Comparison of ENCODE assay signal across 9 mouse cellular contexts in genomic region chr5:121601547-121602299, GRCm38 (mm10). TPM values are rescaled to one million over a fixed set of nuclear protein-coding genes. Genes with fewer than 3 reads are reported as not detected.
DNase-seq lines count a peak whose midpoint lies in the region; ATAC-seq and TF ChIP-seq lines count a peak whose summit lies in the region.
"Had no signal": no experiment of that assay in that cellular context is flagged by ENCODE, and none has a peak within 500 bp of the region (broad histone marks: within the 10 kb centered on the region; RNA-seq: fewer than 3 reads in every experiment).

No protein-coding gene starts in this region.

- WGBS in kidney, postnatal 0 days, result 35% methylated on average over 9 of the region's 9 CpGs
- 29% methylated on average over 9 of the region's 9 CpGs for WGBS in liver, embryonic 12.5 days (ENCODE audit: insufficient replicate concordance)

- H3K9me3 ChIP-seq in kidney, postnatal 0 days (replicated peaks; ENCODE audit: low read length), result no peaks in the 10 kb centered on the region
- H3K9me3 ChIP-seq in liver, embryonic 12.5 days (replicated peaks), result no peaks in the 10 kb centered on the region

- H3K79me3 ChIP-seq in C2C12 (ENCODE audit: low read depth), result no peaks in the 10 kb centered on the region

- no peak overlapping the region for H3K4me3 ChIP-seq in C2C12 (ENCODE audit: insufficient read depth, poor library complexity, severe bottlenecking)
- H3K4me3 ChIP-seq in kidney, postnatal 0 days (replicated peaks; ENCODE audit: low read depth, low read length), result no peak overlapping the region
- H3K4me3 ChIP-seq in liver, embryonic 12.5 days, result no peak overlapping the region

- no peak overlapping the region for H3ac ChIP-seq in C2C12 (ENCODE audit: control insufficient read depth, insufficient read length, low read depth)

- no peak overlapping the region for H3K27ac ChIP-seq in kidney, postnatal 0 days
- H3K27ac ChIP-seq in liver, embryonic 12.5 days, result no peak overlapping the region

- ATAC-seq in kidney, postnatal 0 days (replicated peaks; ENCODE audit: low FRiP score, low read depth), result no peak
- ATAC-seq in liver, embryonic 12.5 days, result 0 out of 2 replicates have a peak, but pooled peaks have one; percentile 19

- H3K4me2 ChIP-seq in kidney, postnatal 0 days (ENCODE audit: low read length), result no peak overlapping the region
- no peak overlapping the region for H3K4me2 ChIP-seq in liver, embryonic 12.5 days

- H3K27me3 ChIP-seq in C2C12 (ENCODE audit: control insufficient read depth, insufficient read depth, insufficient read length), result no peaks in the 10 kb centered on the region
- H3K27me3 ChIP-seq in kidney, postnatal 0 days (ENCODE audit: insufficient read depth, low read length), result no peaks in the 10 kb centered on the region
- H3K27me3 ChIP-seq in liver, embryonic 12.5 days (replicated peaks), result 0 out of 2 replicates have a peak, but pooled peaks cover 4% of the 10 kb centered on the region

- H3K4me1 ChIP-seq in kidney, postnatal 0 days (replicated peaks; ENCODE audit: insufficient read depth, low read length), result no peaks in the 10 kb centered on the region
- H3K4me1 ChIP-seq in liver, embryonic 12.5 days, result peaks cover 19% of the 10 kb centered on the region

- peak; percentile 91 for TF ChIP-seq CTCF in C2C12 (IDR thresholded peaks at IDR 0.05; ENCODE audit: control insufficient read depth, insufficient read depth, insufficient read length)
- peak; percentile 97 for TF ChIP-seq CTCF in kidney, postnatal 0 days (IDR thresholded peaks at IDR 0.05; ENCODE audit: low read depth)

- H3K79me2 ChIP-seq in C2C12 (ENCODE audit: control insufficient read depth, insufficient read depth), result no peaks in the 10 kb centered on the region

- no peaks in the 10 kb centered on the region for H3K36me3 ChIP-seq in C2C12 (ENCODE audit: control insufficient read depth, insufficient read depth)
- no peaks in the 10 kb centered on the region for H3K36me3 ChIP-seq in kidney, postnatal 0 days (ENCODE audit: insufficient read depth, low read length)
- H3K36me3 ChIP-seq in liver, embryonic 12.5 days, result no peaks in the 10 kb centered on the region

- DNase-seq in adrenal gland, postnatal 10 days, result peak; percentile 94
- peak; percentile 81 for DNase-seq in embryo, embryonic 9.5 days (ENCODE audit: extremely low spot score)
- DNase-seq in heart, adult 9 months (ENCODE audit: low spot score in 2 of 2), result peak; percentile 81 to 92
- DNase-seq in kidney, postnatal 0 days (ENCODE audit: low spot score), result peak; percentile 92
- peak; percentile 84 for DNase-seq in ovary, postnatal 10 days (ENCODE audit: low spot score)
- DNase-seq in thymus, postnatal 0 days (ENCODE audit: low spot score), result peak; percentile 82

- H3K9ac ChIP-seq in kidney, postnatal 0 days (ENCODE audit: low read depth, low read length), result no peak overlapping the region
- H3K9ac ChIP-seq in liver, embryonic 12.5 days, result no peak overlapping the region

TF ChIP-seq in C2C12, 6 proteins besides CTCF, POLR2A, EP300 and RAD21:
- TF ChIP-seq USF1 (IDR thresholded peaks at IDR 0.05; ENCODE audit: low read depth), result no peak
- no peak for TF ChIP-seq MAX (IDR thresholded peaks at IDR 0.05)
- no peak for TF ChIP-seq CEBPB (IDR thresholded peaks at IDR 0.05; ENCODE audit: low read depth)
- TF ChIP-seq MYOG (IDR thresholded peaks at IDR 0.05; ENCODE audit: control insufficient read depth, extremely low read depth, insufficient read length), result no peak
- no peak for TF ChIP-seq FOSL1 (IDR thresholded peaks at IDR 0.05; ENCODE audit: insufficient read depth, low read length, poor library complexity, severe bottlenecking)
- TF ChIP-seq MYOD1 (IDR thresholded peaks at IDR 0.05; ENCODE audit: control insufficient read depth, insufficient read length, low read depth), result no peak
TF ChIP-seq in C2C12: peak in this region for 0.

RNA-seq across cellular contexts. Expression of gene Aldh2, which starts 8.1 kb away (rescaled TPM):
- polyA plus RNA-seq in C2C12 (2012; fragmentation: generic; extraction: Trizol), result 225 TPM
- 100 to 1,000 TPM; 712 to 837 TPM for total RNA-seq in adrenal gland, postnatal 10 days (2021)
- polyA plus RNA-seq in kidney, postnatal 0 days (2015; fragmentation: Nextera tagmentation; extraction: Ambion mirVana), result 203 and 226 TPM in 2 replicates
- 143 and 146 TPM in 2 replicates for polyA plus RNA-seq in liver, embryonic 12.5 days (2016; fragmentation: Nextera tagmentation; extraction: Ambion mirVana)
- polyA plus RNA-seq in thymus, postnatal 0 days (2015; fragmentation: Nextera tagmentation; extraction: Ambion mirVana), result 127 and 128 TPM in 2 replicates

RNA-seq across cellular contexts. Expression of gene Acad12, which starts 17.0 kb away (rescaled TPM):
- polyA plus RNA-seq in C2C12 (2012; fragmentation: generic; extraction: Trizol), result 0.77 TPM
- 10 to 100 TPM; 20.1 to 24.0 TPM for total RNA-seq in adrenal gland, postnatal 10 days (2021)
- polyA plus RNA-seq in kidney, postnatal 0 days (2015; fragmentation: Nextera tagmentation; extraction: Ambion mirVana), result 3.8 and 5.0 TPM in 2 replicates
- 1.6 and 1.9 TPM in 2 replicates for polyA plus RNA-seq in liver, embryonic 12.5 days (2016; fragmentation: Nextera tagmentation; extraction: Ambion mirVana)
- polyA plus RNA-seq in thymus, postnatal 0 days (2015; fragmentation: Nextera tagmentation; extraction: Ambion mirVana), result 1.3 and 1.4 TPM in 2 replicates

RNA-seq across cellular contexts. Expression of gene Mapkapk5, which starts 56.0 kb away (rescaled TPM):
- polyA plus RNA-seq in C2C12 (2012; fragmentation: generic; extraction: Trizol), result 68.7 TPM
- total RNA-seq in adrenal gland, postnatal 10 days (2021), result 10 to 100 TPM; 82.2 to 90.6 TPM
- polyA plus RNA-seq in kidney, postnatal 0 days (2015; fragmentation: Nextera tagmentation; extraction: Ambion mirVana), result 35.5 and 40.2 TPM in 2 replicates
- 33.6 and 35.8 TPM in 2 replicates for polyA plus RNA-seq in liver, embryonic 12.5 days (2016; fragmentation: Nextera tagmentation; extraction: Ambion mirVana)
- polyA plus RNA-seq in thymus, postnatal 0 days (2015; fragmentation: Nextera tagmentation; extraction: Ambion mirVana), result 46.7 and 52.1 TPM in 2 replicates

RNA-seq across cellular contexts. Expression of gene Adam1a, which starts 56.4 kb away (rescaled TPM):
- polyA plus RNA-seq in C2C12 (2012; fragmentation: generic; extraction: Trizol), result 0.99 TPM
- 1 to 10 TPM; 4.1 to 4.7 TPM for total RNA-seq in adrenal gland, postnatal 10 days (2021)
- 0.72 and 1.0 TPM in 2 replicates for polyA plus RNA-seq in kidney, postnatal 0 days (2015; fragmentation: Nextera tagmentation; extraction: Ambion mirVana)
- polyA plus RNA-seq in liver, embryonic 12.5 days (2016; fragmentation: Nextera tagmentation; extraction: Ambion mirVana), result 0.26 and 0.54 TPM in 2 replicates
- 0.64 and 0.66 TPM in 2 replicates for polyA plus RNA-seq in thymus, postnatal 0 days (2015; fragmentation: Nextera tagmentation; extraction: Ambion mirVana)

RNA-seq across cellular contexts. Expression of gene Gm42878, which starts 56.4 kb away (rescaled TPM):
- not detected for polyA plus RNA-seq in C2C12 (2012; fragmentation: generic; extraction: Trizol)
- under 1 TPM in 1 of 2 experiments, not detected in 1; 1.00 TPM for total RNA-seq in adrenal gland, postnatal 10 days (2021)
- polyA plus RNA-seq in kidney, postnatal 0 days (2015; fragmentation: Nextera tagmentation; extraction: Ambion mirVana), result 0.32 TPM in 1 of 2 replicates, not detected in the other
- polyA plus RNA-seq in liver, embryonic 12.5 days (2016; fragmentation: Nextera tagmentation; extraction: Ambion mirVana), result not detected in 2 replicates
- polyA plus RNA-seq in thymus, postnatal 0 days (2015; fragmentation: Nextera tagmentation; extraction: Ambion mirVana), result not detected in 2 replicates
- polyA plus RNA-seq: gonadal fat pad, adult 2 months had no signal
